Mouse (Mus musculus): Measurements from ENCODE around the gene Abr. TPM values are rescaled to one million over a fixed set of nuclear protein-coding genes. Genes with fewer than 3 reads are reported as not detected.

Abr gene
- polyA plus RNA-seq, 1 experiment = 30.6 TPM

- no peaks in the 10 kb centered on the region for H3K27me3 ChIP-seq (ENCODE audit: control insufficient read depth, insufficient read depth, low read length, poor library complexity, severe bottlenecking)
- no peak overlapping the region for H3K27ac ChIP-seq (ENCODE audit: insufficient read depth, low read length)
- TF ChIP-seq CTCF (IDR thresholded peaks at IDR 0.05; ENCODE audit: low read depth, low read length) = no peak
- TF ChIP-seq EP300 (IDR thresholded peaks at IDR 0.05; ENCODE audit: insufficient read depth, low read depth, low read length) = no peak
- TF ChIP-seq POLR2A (IDR thresholded peaks at IDR 0.05; ENCODE audit: insufficient read depth, low read length) = no peak
- H3K9ac ChIP-seq (ENCODE audit: low read depth, poor library complexity, severe bottlenecking) = no peak overlapping the region
- no peaks in the 10 kb centered on the region for H3K9me3 ChIP-seq (replicated peaks; ENCODE audit: control insufficient read depth, insufficient read depth, low read length, poor library complexity, severe bottlenecking)
- no peak overlapping the region for H3K4me3 ChIP-seq (ENCODE audit: low read depth, low read length)
- no peaks in the 10 kb centered on the region for H3K4me1 ChIP-seq (ENCODE audit: control insufficient read depth, insufficient read depth, low read length)
- H3K36me3 ChIP-seq (ENCODE audit: control insufficient read depth, insufficient read depth, low read length, poor library complexity, severe bottlenecking) = no peaks in the 10 kb centered on the region
These were observed 7.9 kb upstream of the Abr start for GRCm38 (mm10) chr11:76630023-76630422.

GRCm38 (mm10) chr11:76628613-76629012, 6.5 kb upstream of the Abr start:
- peaks cover 2% of the 10 kb centered on the region for H3K4me1 ChIP-seq (ENCODE audit: control insufficient read depth, insufficient read depth, low read length)
- no peaks in the 10 kb centered on the region for H3K36me3 ChIP-seq (ENCODE audit: control insufficient read depth, insufficient read depth, low read length, poor library complexity, severe bottlenecking)
- no peaks in the 10 kb centered on the region for H3K27me3 ChIP-seq (ENCODE audit: control insufficient read depth, insufficient read depth, low read length, poor library complexity, severe bottlenecking)
- no peak overlapping the region for H3K27ac ChIP-seq (ENCODE audit: insufficient read depth, low read length)
- H3K9ac ChIP-seq (ENCODE audit: low read depth, poor library complexity, severe bottlenecking) = no peak overlapping the region
- no peaks in the 10 kb centered on the region for H3K9me3 ChIP-seq (replicated peaks; ENCODE audit: control insufficient read depth, insufficient read depth, low read length, poor library complexity, severe bottlenecking)
- no peak overlapping the region for H3K4me3 ChIP-seq (ENCODE audit: low read depth, low read length)
- no peak for TF ChIP-seq EP300 (IDR thresholded peaks at IDR 0.05; ENCODE audit: insufficient read depth, low read depth, low read length)
- TF ChIP-seq POLR2A (IDR thresholded peaks at IDR 0.05; ENCODE audit: insufficient read depth, low read length) = no peak
- no peak for TF ChIP-seq CTCF (IDR thresholded peaks at IDR 0.05; ENCODE audit: low read depth, low read length)

GRCm38 (mm10) chr11:76624881-76625280, 2.8 kb upstream of the Abr start:
- no peak overlapping the region for H3K9ac ChIP-seq (ENCODE audit: low read depth, poor library complexity, severe bottlenecking)
- no peaks in the 10 kb centered on the region for H3K27me3 ChIP-seq (ENCODE audit: control insufficient read depth, insufficient read depth, low read length, poor library complexity, severe bottlenecking)
- H3K4me3 ChIP-seq (ENCODE audit: low read depth, low read length) = no peak overlapping the region
- no peaks in the 10 kb centered on the region for H3K9me3 ChIP-seq (replicated peaks; ENCODE audit: control insufficient read depth, insufficient read depth, low read length, poor library complexity, severe bottlenecking)
- H3K4me1 ChIP-seq (ENCODE audit: control insufficient read depth, insufficient read depth, low read length) = peaks cover 2% of the 10 kb centered on the region
- H3K36me3 ChIP-seq (ENCODE audit: control insufficient read depth, insufficient read depth, low read length, poor library complexity, severe bottlenecking) = peaks cover 6% of the 10 kb centered on the region; the same call in 1 of the 2 replicates
- peak overlapping the region; percentile 2; the same call in 1 of the 2 replicates for H3K27ac ChIP-seq (ENCODE audit: insufficient read depth, low read length)
- TF ChIP-seq CTCF (IDR thresholded peaks at IDR 0.05; ENCODE audit: low read depth, low read length) (no peak), EP300 (IDR thresholded peaks at IDR 0.05; ENCODE audit: insufficient read depth, low read depth, low read length) (no peak), POLR2A (IDR thresholded peaks at IDR 0.05; ENCODE audit: insufficient read depth, low read length) (no peak)

GRCm38 (mm10) chr11:76624071-76624470, 2.0 kb upstream of the Abr start:
- Histone ChIP-seq H3K4me3 (ENCODE audit: low read depth, low read length) (no peak overlapping the region), H3K9ac (ENCODE audit: low read depth, poor library complexity, severe bottlenecking) (peak overlapping the region; percentile 91; the same call in 1 of the 2 replicates), H3K4me1 (ENCODE audit: control insufficient read depth, insufficient read depth, low read length) (peaks cover 2% of the 10 kb centered on the region), H3K27ac (ENCODE audit: insufficient read depth, low read length) (peak overlapping the region; percentile 11; the same call in 1 of the 2 replicates), H3K36me3 (ENCODE audit: control insufficient read depth, insufficient read depth, low read length, poor library complexity, severe bottlenecking) (peaks cover 9% of the 10 kb centered on the region; the same call in 1 of the 2 replicates), H3K9me3 (replicated peaks; ENCODE audit: control insufficient read depth, insufficient read depth, low read length, poor library complexity, severe bottlenecking) (no peaks in the 10 kb centered on the region), H3K27me3 (ENCODE audit: control insufficient read depth, insufficient read depth, low read length, poor library complexity, severe bottlenecking) (no peaks in the 10 kb centered on the region)
- no peak for TF ChIP-seq CTCF (IDR thresholded peaks at IDR 0.05; ENCODE audit: low read depth, low read length)
- TF ChIP-seq POLR2A (IDR thresholded peaks at IDR 0.05; ENCODE audit: insufficient read depth, low read length) = no peak
- no peak for TF ChIP-seq EP300 (IDR thresholded peaks at IDR 0.05; ENCODE audit: insufficient read depth, low read depth, low read length)

GRCm38 (mm10) chr11:76623206-76623961, 1.3 kb upstream of the Abr start:
- H3K9ac ChIP-seq (ENCODE audit: low read depth, poor library complexity, severe bottlenecking) = peak overlapping the region; percentile 91
- peaks cover 2% of the 10 kb centered on the region for H3K4me1 ChIP-seq (ENCODE audit: control insufficient read depth, insufficient read depth, low read length)
- no peak for TF ChIP-seq CTCF (IDR thresholded peaks at IDR 0.05; ENCODE audit: low read depth, low read length)
- TF ChIP-seq EP300 (IDR thresholded peaks at IDR 0.05; ENCODE audit: insufficient read depth, low read depth, low read length) = no peak
- TF ChIP-seq POLR2A (IDR thresholded peaks at IDR 0.05; ENCODE audit: insufficient read depth, low read length) = no peak
- H3K9me3 ChIP-seq (replicated peaks; ENCODE audit: control insufficient read depth, insufficient read depth, low read length, poor library complexity, severe bottlenecking) = no peaks in the 10 kb centered on the region
- H3K4me3 ChIP-seq (ENCODE audit: low read depth, low read length) = peak overlapping the region; percentile 89
- peaks cover 9% of the 10 kb centered on the region; the same call in 1 of the 2 replicates for H3K36me3 ChIP-seq (ENCODE audit: control insufficient read depth, insufficient read depth, low read length, poor library complexity, severe bottlenecking)
- no peaks in the 10 kb centered on the region for H3K27me3 ChIP-seq (ENCODE audit: control insufficient read depth, insufficient read depth, low read length, poor library complexity, severe bottlenecking)
- peak overlapping the region; percentile 11; the same call in 1 of the 2 replicates for H3K27ac ChIP-seq (ENCODE audit: insufficient read depth, low read length)
